Mouse (Mus musculus) myocyte (in vitro differentiated cells): ENCODE data around the gene Cpne5. TPM values are rescaled to one million over a fixed set of nuclear protein-coding genes. Genes with fewer than 3 reads are reported as not detected.

Source experiments
- H3K27me3 ChIP-seq: one replicate; pipeline ENCODE4 v1.6.1; 2011; ENCODE audit not compliant: control insufficient read depth, insufficient read depth, insufficient read length
- H3K36me3 ChIP-seq: one replicate; pipeline ENCODE4 v1.6.1; 2011; ENCODE audit not compliant: control insufficient read depth, insufficient read depth
- H3K4me2 ChIP-seq: one replicate; pipeline ENCODE4 v1.6.1; 2011; ENCODE audit warnings: low read depth, control low read depth
- H3K4me3 ChIP-seq: one replicate; pipeline ENCODE4 v1.5.1; 2011; ENCODE audit warnings: mild to moderate bottlenecking, control low read depth, moderate library complexity
- H3K79me2 ChIP-seq: one replicate; pipeline ENCODE4 v1.6.1; 2011; ENCODE audit not compliant: control insufficient read depth, insufficient read depth
- H3ac ChIP-seq: one replicate; pipeline ENCODE4 v1.6.1; 2011; ENCODE audit not compliant: control insufficient read depth, insufficient read length
- CEBPB ChIP-seq: IDR thresholded peaks from 2 replicates; pipeline ENCODE4 v1.6.1; 2011; ENCODE audit warnings: mild to moderate bottlenecking, moderate library complexity; ENCODE audit not compliant: poor library complexity, insufficient read depth, severe bottlenecking
- E2F4 ChIP-seq: IDR thresholded peaks from one replicate; pipeline ENCODE4 v1.6.1; 2011; ENCODE audit warnings: mild to moderate bottlenecking, control low read depth, moderate library complexity; ENCODE audit not compliant: insufficient read depth
- MAX ChIP-seq: IDR thresholded peaks from one replicate; pipeline ENCODE4 v1.6.1; 2011; ENCODE audit warnings: low read depth, mild to moderate bottlenecking, control low read depth
- MYOD1 ChIP-seq, 3 experiments: IDR thresholded peaks; one replicate each; pipeline ENCODE4 v1.6.1; 2011; ENCODE audit warnings: control low read depth in 2 of 3, low read depth in 2 of 3, mild to moderate bottlenecking in 2 of 3, moderate library complexity in 1 of 3; ENCODE audit not compliant: insufficient read length in 2 of 3, control insufficient read depth in 1 of 3
- MYOG ChIP-seq, 3 experiments: IDR thresholded peaks; one replicate each; pipeline ENCODE4 v1.6.1; 2011; ENCODE audit warnings: control low read depth in 2 of 3, low read depth in 2 of 3, mild to moderate bottlenecking in 2 of 3; ENCODE audit not compliant: insufficient read length in 2 of 3, control insufficient read depth in 1 of 3, insufficient read depth in 1 of 3
- POLR2A ChIP-seq: IDR thresholded peaks from one replicate; pipeline ENCODE4 v1.6.1; 2011; ENCODE audit warnings: low read depth, mild to moderate bottlenecking, control low read depth, moderate library complexity; ENCODE audit not compliant: insufficient read length
- POLR2AphosphoS2 ChIP-seq: IDR thresholded peaks from one replicate; pipeline ENCODE4 v1.6.1; 2011; ENCODE audit warnings: low read depth, control low read depth; ENCODE audit not compliant: insufficient read length
- REST ChIP-seq: IDR thresholded peaks from one replicate; pipeline ENCODE4 v1.6.1; 2011; ENCODE audit warnings: mild to moderate bottlenecking, control low read depth, moderate library complexity; ENCODE audit not compliant: insufficient read depth, insufficient read length
- SRF ChIP-seq: IDR thresholded peaks from one replicate; pipeline ENCODE4 v1.6.1; 2011; ENCODE audit warnings: low read depth; ENCODE audit not compliant: control insufficient read depth, insufficient read length
- TCF12 ChIP-seq: IDR thresholded peaks from one replicate; pipeline ENCODE4 v1.6.1; 2011; ENCODE audit warnings: mild to moderate bottlenecking, control low read depth; ENCODE audit not compliant: poor library complexity, insufficient read depth, severe bottlenecking
- TCF3 ChIP-seq: IDR thresholded peaks from one replicate; pipeline ENCODE4 v1.6.1; 2011; ENCODE audit warnings: low read depth, control low read depth; ENCODE audit not compliant: insufficient read length
- USF1 ChIP-seq: IDR thresholded peaks from one replicate; pipeline ENCODE4 v1.6.1; 2011; ENCODE audit warnings: low read depth, mild to moderate bottlenecking, control low read depth, moderate library complexity
- polyA plus RNA-seq: library from polyadenylated mRNA; unstranded; fragments of >200 nt; fragmentation: generic; extraction: Trizol; gene quantifications from one replicate; pipeline ENCODE4 v1.2.1, GENCODE M21; 2012; ENCODE audit warnings: missing spikeins

Gene Cpne5
- polyA plus RNA-seq, 1 experiment: 0.56 TPM

DNA sequence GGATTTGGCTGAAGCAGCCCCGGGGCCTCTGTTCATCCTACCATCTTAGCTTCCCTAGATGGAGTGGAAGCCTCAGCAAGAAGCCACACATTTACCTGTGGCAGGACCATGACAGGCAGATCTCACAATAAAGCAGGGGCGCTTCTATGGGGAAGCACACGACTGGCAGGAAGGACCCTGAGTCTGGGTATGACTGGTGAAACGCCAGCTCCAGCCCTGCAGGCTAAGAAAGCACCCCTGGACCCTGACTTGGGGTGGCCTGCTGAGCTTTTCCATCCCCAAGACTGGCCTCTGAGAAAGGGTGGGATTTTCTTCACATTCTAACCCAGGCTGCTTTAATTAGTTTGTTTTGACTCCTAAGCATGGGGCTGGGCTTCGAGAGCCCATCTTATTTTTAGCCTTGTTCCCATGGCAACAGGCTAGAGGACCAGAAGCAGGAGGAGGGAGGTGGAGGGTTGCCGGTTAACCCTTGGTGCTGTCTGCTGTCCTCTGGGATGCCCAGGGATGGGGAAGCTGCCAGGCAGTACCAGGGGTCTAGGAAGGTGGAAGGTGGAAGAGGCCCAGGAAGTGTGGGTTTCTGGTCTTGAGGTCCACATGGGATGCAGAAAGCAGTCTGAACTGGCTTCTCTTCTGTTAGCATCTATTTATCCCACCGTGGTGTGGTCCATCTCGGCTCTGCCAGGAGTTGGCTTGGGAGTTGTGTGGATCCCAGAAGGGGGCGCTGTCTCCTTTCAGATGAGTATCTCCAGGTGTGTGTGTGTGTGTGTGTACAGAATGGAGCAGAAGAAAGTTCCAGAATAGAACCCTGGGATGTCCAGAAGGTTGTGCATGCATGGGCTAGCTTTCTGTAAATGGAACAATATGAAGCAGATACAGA is 61.3 kb downstream of the Cpne5 start:
- no peak overlapping the region for H3K4me2 ChIP-seq
- H3K27me3 ChIP-seq: no peaks in the 10 kb centered on the region
- H3ac ChIP-seq: no peak overlapping the region
- H3K79me2 ChIP-seq: no peaks in the 10 kb centered on the region
- H3K4me3 ChIP-seq: no peak overlapping the region
- H3K36me3 ChIP-seq: no peaks in the 10 kb centered on the region
- no peak for TF ChIP-seq REST
- no peak for TF ChIP-seq POLR2A
- TF ChIP-seq CEBPB: no peak
- no peak for TF ChIP-seq MAX

DNA sequence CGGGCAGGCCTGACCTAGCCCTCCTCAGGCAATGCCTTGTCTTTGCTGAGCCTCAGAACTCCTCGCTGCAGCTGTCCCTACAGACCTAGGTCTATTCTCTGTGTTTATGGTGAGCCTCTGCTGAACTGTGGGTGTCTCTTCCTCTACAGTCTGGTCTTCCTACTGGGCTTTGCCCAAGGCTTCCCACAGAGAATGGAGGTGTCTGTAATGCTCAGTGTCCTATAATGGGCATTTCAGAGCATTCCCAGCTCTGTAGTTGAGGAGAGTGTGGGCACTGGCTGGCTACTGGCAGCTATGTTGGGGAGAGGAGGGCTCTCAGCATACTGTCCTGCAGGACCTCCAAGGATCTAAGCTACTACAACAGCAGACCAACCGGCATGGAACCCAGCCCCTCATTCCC is 62.3 kb downstream of the Cpne5 start:
- no peak overlapping the region for H3ac ChIP-seq
- no peaks in the 10 kb centered on the region for H3K27me3 ChIP-seq
- H3K36me3 ChIP-seq: no peaks in the 10 kb centered on the region

GRCm38 (mm10) chr17:29173165-29173564 is 64.8 kb downstream of the Cpne5 start:
- Histone ChIP-seq H3K4me3 (no peak overlapping the region), H3K4me2 (no peak overlapping the region), H3K27me3 (no peaks in the 10 kb centered on the region), H3K79me2 (no peaks in the 10 kb centered on the region), H3K36me3 (no peaks in the 10 kb centered on the region), H3ac (no peak overlapping the region)
- TF ChIP-seq POLR2AphosphoS2: no peak
- no peak for TF ChIP-seq MYOD1 (IDR thresholded peaks at IDR 0.05; ENCODE audit: control insufficient read depth in 1 of 3, insufficient read length in 2 of 3, low read depth in 2 of 3)
- TF ChIP-seq MAX: no peak
- no peak for TF ChIP-seq POLR2A
- no peak for TF ChIP-seq CEBPB
- TF ChIP-seq TCF3: no peak
- TF ChIP-seq REST: no peak
- no peak for TF ChIP-seq E2F4
- TF ChIP-seq MYOG (IDR thresholded peaks at IDR 0.05; ENCODE audit: control insufficient read depth in 1 of 3, insufficient read depth in 1 of 3, insufficient read length in 2 of 3, low read depth in 2 of 3): no peak
- TF ChIP-seq TCF12: no peak
- no peak for TF ChIP-seq SRF
- TF ChIP-seq USF1: no peak

More for the DNA sequence above, 62.3 kb downstream of the Cpne5 start:
- Histone ChIP-seq H3K4me2 (no peak overlapping the region), H3K4me3 (no peak overlapping the region), H3K79me2 (no peaks in the 10 kb centered on the region)
- TF ChIP-seq POLR2A (no peak), MYOG (IDR thresholded peaks at IDR 0.05; ENCODE audit: control insufficient read depth in 1 of 3, insufficient read depth in 1 of 3, insufficient read length in 2 of 3, low read depth in 2 of 3) (no peak), TCF3 (no peak), SRF (no peak), POLR2AphosphoS2 (no peak), CEBPB (no peak), TCF12 (no peak), REST (no peak), MYOD1 (IDR thresholded peaks at IDR 0.05; ENCODE audit: control insufficient read depth in 1 of 3, insufficient read length in 2 of 3, low read depth in 2 of 3) (no peak), USF1 (no peak), MAX (no peak), E2F4 (no peak)

- no peaks in the 10 kb centered on the region for H3K79me2 ChIP-seq
- H3K36me3 ChIP-seq: no peaks in the 10 kb centered on the region
- no peak overlapping the region for H3ac ChIP-seq
- H3K4me3 ChIP-seq: no peak overlapping the region
- H3K4me2 ChIP-seq: peak overlapping the region; percentile 48
- H3K27me3 ChIP-seq: no peaks in the 10 kb centered on the region
- TF ChIP-seq USF1 (no peak), CEBPB (no peak), POLR2A (no peak), TCF3 (no peak), MYOD1 (IDR thresholded peaks at IDR 0.05; ENCODE audit: control insufficient read depth in 1 of 3, insufficient read length in 2 of 3, low read depth in 2 of 3) (peak in 1 of 3 experiments; percentile 21), MAX (no peak), TCF12 (no peak), SRF (no peak)
These were observed 65.9 kb downstream of the Cpne5 start for GRCm38 (mm10) chr17:29172062-29172461.
